Mouse (Mus musculus): Measurements from ENCODE around the gene Akna. TPM values are rescaled to one million over a fixed set of nuclear protein-coding genes. Genes with fewer than 3 reads are reported as not detected.

Akna gene
- total and polyA plus RNA-seq, 3 experiments = 3.9 to 14.1 TPM; not detected in 1

GRCm38 (mm10) chr4:63435402-63435801 is 32.2 kb upstream of the Akna start:
- H3K27me3 ChIP-seq (ENCODE audit: control insufficient read depth in 1 of 2, insufficient read depth in 2 of 2, low read length in 2 of 2) = no peaks in the 10 kb centered on the region
- no peak for DNase-seq (ENCODE audit: low read depth, low spot score)

GRCm38 (mm10) chr4:63431098-63431497 is 27.9 kb upstream of the Akna start:
- H3K27me3 ChIP-seq (ENCODE audit: control insufficient read depth in 1 of 2, insufficient read depth in 2 of 2, low read length in 2 of 2) = no peaks in the 10 kb centered on the region
- no peak overlapping the region for H3K4me3 ChIP-seq (ENCODE audit: control insufficient read depth in 1 of 2, insufficient read depth in 1 of 2, low read depth in 2 of 2, low read length in 2 of 2)
- no peaks in the 10 kb centered on the region for H3K4me1 ChIP-seq (ENCODE audit: control insufficient read depth in 1 of 2, insufficient read depth in 2 of 2, low read length in 2 of 2)
- no peak overlapping the region for H3K9ac ChIP-seq (ENCODE audit: control insufficient read depth, low read depth, low read length, poor library complexity, severe bottlenecking)
- no peak overlapping the region for H3K27ac ChIP-seq (ENCODE audit: control insufficient read depth, low read depth, low read length)
- H3K79me2 ChIP-seq (ENCODE audit: control insufficient read depth, insufficient read depth, low read length, poor library complexity) = no peaks in the 10 kb centered on the region
- H3K36me3 ChIP-seq (ENCODE audit: control insufficient read depth in 1 of 2, insufficient read depth in 2 of 2, low read length in 2 of 2) = no peaks in the 10 kb centered on the region
- TF ChIP-seq POLR2A (IDR thresholded peaks at IDR 0.05; ENCODE audit: control insufficient read depth in 1 of 2, insufficient read depth in 1 of 2, low read depth in 1 of 2, low read length in 2 of 2, poor library complexity in 1 of 2) (no peak), JUND (IDR thresholded peaks at IDR 0.05; ENCODE audit: low read depth, low read length) (no peak), NRF1 (IDR thresholded peaks at IDR 0.05; ENCODE audit: insufficient read depth, low read depth, low read length, poor library complexity, severe bottlenecking) (no peak), UBTF (IDR thresholded peaks at IDR 0.05; ENCODE audit: borderline replicate concordance, insufficient read depth, low read depth, low read length) (no peak), TAL1 (IDR thresholded peaks at IDR 0.05; ENCODE audit: low read length) (no peak), TCF12 (IDR thresholded peaks at IDR 0.05; ENCODE audit: low read depth, low read length) (no peak), GATA1 (IDR thresholded peaks at IDR 0.05; ENCODE audit: low read depth, low read length) (no peak), BHLHE40 (IDR thresholded peaks at IDR 0.05; ENCODE audit: borderline replicate concordance, low read depth, low read length) (no peak), MEF2A (IDR thresholded peaks at IDR 0.05; ENCODE audit: extremely low read depth, insufficient replicate concordance, low read depth, low read length, poor library complexity, severe bottlenecking) (no peak), MAFK (IDR thresholded peaks at IDR 0.05; ENCODE audit: borderline replicate concordance, low read depth, low read length) (no peak), EP300 (IDR thresholded peaks at IDR 0.05; ENCODE audit: low read depth in 1 of 2, low read length in 2 of 2) (no peak), ZKSCAN1 (IDR thresholded peaks at IDR 0.05; ENCODE audit: low read depth, low read length) (no peak)
- no peak for DNase-seq (ENCODE audit: low read depth, low spot score)
- H3K9me3 ChIP-seq (replicated peaks; ENCODE audit: insufficient read depth, low read length) = no peaks in the 10 kb centered on the region

More at GRCm38 (mm10) chr4:63435402-63435801, 32.2 kb upstream of the Akna start:
- Histone ChIP-seq H3K4me1 (ENCODE audit: control insufficient read depth in 1 of 2, insufficient read depth in 2 of 2, low read length in 2 of 2) (no peaks in the 10 kb centered on the region), H3K36me3 (ENCODE audit: control insufficient read depth in 1 of 2, insufficient read depth in 2 of 2, low read length in 2 of 2) (no peaks in the 10 kb centered on the region), H3K4me3 (ENCODE audit: control insufficient read depth in 1 of 2, insufficient read depth in 1 of 2, low read depth in 2 of 2, low read length in 2 of 2) (no peak overlapping the region), H3K79me2 (ENCODE audit: control insufficient read depth, insufficient read depth, low read length, poor library complexity) (no peaks in the 10 kb centered on the region), H3K9ac (ENCODE audit: control insufficient read depth, low read depth, low read length, poor library complexity, severe bottlenecking) (no peak overlapping the region), H3K9me3 (replicated peaks; ENCODE audit: insufficient read depth, low read length) (no peaks in the 10 kb centered on the region), H3K27ac (ENCODE audit: control insufficient read depth, low read depth, low read length) (no peak overlapping the region)
- TF ChIP-seq E2F4 (IDR thresholded peaks at IDR 0.05; ENCODE audit: borderline replicate concordance, low read depth, low read length) (no peak), TAL1 (IDR thresholded peaks at IDR 0.05; ENCODE audit: low read length) (no peak), GATA1 (IDR thresholded peaks at IDR 0.05; ENCODE audit: low read depth, low read length) (no peak), ZC3H11A (IDR thresholded peaks at IDR 0.05; ENCODE audit: low read depth, low read length) (no peak), NELFE (IDR thresholded peaks at IDR 0.05; ENCODE audit: low read depth, low read length) (no peak), ETS1 (IDR thresholded peaks at IDR 0.05; ENCODE audit: low read depth, low read length) (no peak), BHLHE40 (IDR thresholded peaks at IDR 0.05; ENCODE audit: borderline replicate concordance, low read depth, low read length) (no peak), GABPA (IDR thresholded peaks at IDR 0.05; ENCODE audit: low read depth, low read length) (no peak), MYC (IDR thresholded peaks at IDR 0.05; ENCODE audit: low read depth, low read length) (no peak), ZNF384 (IDR thresholded peaks at IDR 0.05; ENCODE audit: low read depth, low read length) (no peak), SMC3 (IDR thresholded peaks at IDR 0.05; ENCODE audit: low read depth, low read length) (no peak), ELF1 (IDR thresholded peaks at IDR 0.05; ENCODE audit: low read depth, low read length) (no peak), TCF12 (IDR thresholded peaks at IDR 0.05; ENCODE audit: low read depth, low read length) (no peak), KAT2A (conservative IDR thresholded peaks at IDR 0.05; ENCODE audit: low read depth, low read length) (no peak), USF1 (IDR thresholded peaks at IDR 0.05; ENCODE audit: low read depth, low read length) (no peak)

Data from MEL (cell line).